Mouse (Mus musculus): ENCODE results near the gene Ccng2. TPM values are rescaled to one million over a fixed set of nuclear protein-coding genes. Genes with fewer than 3 reads are reported as not detected.

Gene Ccng2
- total RNA-seq, 2 experiments from 2014 or later = 19.4 to 22.2 TPM

GRCm38 (mm10) chr5:93260983-93261382 lies 6.1 kb upstream of the Ccng2 start:
- intact Hi-C loops (cut with DNase I) = loop anchor here (10.0 kb wide), 1 partner anchor 256 kb away; no protein-coding TSS in a partner anchor
- no peak for DNase-seq

- intact Hi-C loops (cut with DNase I) = loop anchor here (10.0 kb wide), 1 partner anchor 258 kb away; no protein-coding TSS in a partner anchor
- DNase-seq = peak in 1 of 2 experiments; percentile 17
Observed at GRCm38 (mm10) chr5:93262751-93263150, 4.3 kb upstream of the Ccng2 start.

GRCm38 (mm10) chr5:93263396-93264075 lies 3.5 kb upstream of the Ccng2 start:
- no peak for DNase-seq
- intact Hi-C loops (cut with DNase I) = loop anchor here (10.0 kb wide), 1 partner anchor 259 kb away; no protein-coding TSS in a partner anchor

GRCm38 (mm10) chr5:93264136-93264700 lies 2.8 kb upstream of the Ccng2 start:
- no peak for DNase-seq
- intact Hi-C loops (cut with DNase I) = loop anchor here (10.0 kb wide), 1 partner anchor 259 kb away; no protein-coding TSS in a partner anchor

GRCm38 (mm10) chr5:93265164-93265800 lies 1.8 kb upstream of the Ccng2 start:
- intact Hi-C loops (cut with DNase I) = loop anchor here (5.0 to 10.0 kb wide), 2 partner anchors 173 to 260 kb away; partner anchors contain the start of gene Sept11
- no peak for DNase-seq

GRCm38 (mm10) chr5:93265801-93266580 lies 1.1 kb upstream of the Ccng2 start:
- intact Hi-C loops (cut with DNase I) = loop anchor here (5.0 to 10.0 kb wide), 2 partner anchors 174 to 261 kb away; partner anchors contain the start of gene Sept11
- peak in 1 of 2 experiments; percentile 7 for DNase-seq

GRCm38 (mm10) chr5:93267851-93268606 lies 972 bp downstream of the Ccng2 start:
- intact Hi-C loops (cut with DNase I) = loop anchor here (1.0 to 10.0 kb wide), 4 partner anchors 63 to 263 kb away; partner anchors contain the start of gene Sept11

GRCm38 (mm10) chr5:93270095-93270494 lies 3.0 kb downstream of the Ccng2 start:
- no peak for DNase-seq
- intact Hi-C loops (cut with DNase I) = no loop called here

More at GRCm38 (mm10) chr5:93267851-93268606, 972 bp downstream of the Ccng2 start:
- peak; percentile 81 to 83 for DNase-seq

GRCm38 (mm10) chr5:93270721-93271120 lies 3.7 kb downstream of the Ccng2 start:
- DNase-seq = no peak
- intact Hi-C loops (cut with DNase I) = no loop called here

- peak; percentile 73 to 74 for DNase-seq
- intact Hi-C loops (cut with DNase I) = no loop called here
Observed at GRCm38 (mm10) chr5:93282446-93283107, 15.5 kb downstream of the Ccng2 start.

GRCm38 (mm10) chr5:93283109-93283508 lies 16.1 kb downstream of the Ccng2 start:
- DNase-seq = peak; percentile 55 to 63
- intact Hi-C loops (cut with DNase I) = no loop called here

- no peak for DNase-seq
- intact Hi-C loops (cut with DNase I) = no loop called here
Observed at GRCm38 (mm10) chr5:93288553-93288952, 21.5 kb downstream of the Ccng2 start.

GRCm38 (mm10) chr5:93290282-93290681 lies 23.2 kb downstream of the Ccng2 start:
- intact Hi-C loops (cut with DNase I) = no loop called here
- no peak for DNase-seq

- intact Hi-C loops (cut with DNase I) = no loop called here
- no peak for DNase-seq
Observed at GRCm38 (mm10) chr5:93296341-93296746, 29.3 kb downstream of the Ccng2 start.

- intact Hi-C loops (cut with DNase I) = no loop called here
- no peak for DNase-seq
Observed at GRCm38 (mm10) chr5:93296754-93297153, 29.7 kb downstream of the Ccng2 start.

GRCm38 (mm10) chr5:93297311-93297710 lies 30.3 kb downstream of the Ccng2 start:
- no peak for DNase-seq
- intact Hi-C loops (cut with DNase I) = no loop called here

GRCm38 (mm10) chr5:93305126-93305830 lies 38.2 kb downstream of the Ccng2 start:
- DNase-seq = no peak
- intact Hi-C loops (cut with DNase I) = no loop called here

GRCm38 (mm10) chr5:93308909-93309308 lies 41.9 kb downstream of the Ccng2 start:
- DNase-seq = no peak
- intact Hi-C loops (cut with DNase I) = no loop called here

All from heart, postnatal 14 days (tissue).